Mouse (Mus musculus): ENCODE results near the gene Cd3eap.
A peak's percentile ranks its signal among the peaks of the same experiment; 100 is the strongest.

Cd3eap gene

DNA sequence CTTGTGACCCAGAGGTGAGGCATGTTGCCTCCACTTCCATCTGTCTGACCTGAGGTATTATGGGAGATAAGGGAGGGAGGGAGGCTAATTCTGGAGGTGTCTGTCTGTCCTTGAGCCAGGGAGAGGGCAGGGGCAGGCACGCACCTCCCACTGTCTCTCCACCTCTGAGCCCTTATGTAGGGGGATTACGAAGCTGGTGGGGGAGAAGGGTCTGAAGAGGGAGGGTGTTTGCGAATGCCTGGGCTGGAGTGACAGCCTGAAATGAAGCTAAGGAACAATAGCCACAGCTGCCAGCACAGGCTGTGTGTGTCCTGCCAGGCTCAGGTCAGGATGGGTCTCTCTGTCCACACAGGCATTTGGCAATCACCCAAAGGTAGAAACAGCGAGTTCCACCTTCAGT lies 3.0 kb upstream of the Cd3eap start:
- no peak for DNase-seq (ENCODE audit: extremely low spot score, low spot score)

DNA sequence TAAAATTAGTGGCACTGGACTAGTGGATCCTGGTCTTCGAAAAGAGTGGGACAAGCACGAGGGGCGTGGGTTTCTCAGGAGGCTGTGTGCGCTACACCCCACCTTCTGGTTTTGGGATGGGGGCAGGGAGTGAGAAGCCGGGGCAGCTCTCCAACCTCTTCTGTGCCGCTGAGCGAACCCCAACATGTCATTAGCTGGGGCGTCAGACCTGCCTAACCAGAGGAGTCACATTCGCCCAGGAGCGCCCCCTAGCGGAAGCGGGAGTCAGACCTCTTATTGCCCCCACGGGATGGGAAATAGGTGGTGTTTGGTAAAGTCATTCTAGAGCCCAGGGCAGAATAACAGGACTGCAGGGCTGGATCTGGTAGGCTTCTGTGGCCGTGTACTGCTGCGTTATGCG lies 2.4 kb upstream of the Cd3eap start:
- peak; percentile 74 for DNase-seq (ENCODE audit: extremely low spot score, low spot score)

DNA sequence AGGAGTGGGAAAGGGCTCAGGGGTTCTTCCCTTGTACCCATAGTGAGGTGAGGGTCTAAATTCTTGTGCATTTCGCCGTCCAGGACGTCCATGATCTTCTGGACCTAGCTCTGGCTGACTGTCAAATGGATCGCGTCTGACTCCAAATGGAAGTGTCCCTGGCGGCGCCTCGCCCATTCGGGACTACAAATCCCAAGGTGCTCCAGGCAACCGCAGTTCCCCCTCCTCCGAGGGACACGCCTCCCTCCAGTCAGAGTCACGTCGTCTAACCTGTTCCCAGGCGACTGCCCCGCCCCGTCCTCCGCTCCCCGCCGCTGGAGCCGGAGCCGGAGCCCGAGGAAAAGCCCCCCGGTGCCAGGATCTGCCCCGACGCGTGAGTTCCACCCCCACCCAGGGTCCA lies 1.7 kb upstream of the Cd3eap start:
- DNase-seq (ENCODE audit: extremely low spot score, low spot score) = peak; percentile 86

DNA sequence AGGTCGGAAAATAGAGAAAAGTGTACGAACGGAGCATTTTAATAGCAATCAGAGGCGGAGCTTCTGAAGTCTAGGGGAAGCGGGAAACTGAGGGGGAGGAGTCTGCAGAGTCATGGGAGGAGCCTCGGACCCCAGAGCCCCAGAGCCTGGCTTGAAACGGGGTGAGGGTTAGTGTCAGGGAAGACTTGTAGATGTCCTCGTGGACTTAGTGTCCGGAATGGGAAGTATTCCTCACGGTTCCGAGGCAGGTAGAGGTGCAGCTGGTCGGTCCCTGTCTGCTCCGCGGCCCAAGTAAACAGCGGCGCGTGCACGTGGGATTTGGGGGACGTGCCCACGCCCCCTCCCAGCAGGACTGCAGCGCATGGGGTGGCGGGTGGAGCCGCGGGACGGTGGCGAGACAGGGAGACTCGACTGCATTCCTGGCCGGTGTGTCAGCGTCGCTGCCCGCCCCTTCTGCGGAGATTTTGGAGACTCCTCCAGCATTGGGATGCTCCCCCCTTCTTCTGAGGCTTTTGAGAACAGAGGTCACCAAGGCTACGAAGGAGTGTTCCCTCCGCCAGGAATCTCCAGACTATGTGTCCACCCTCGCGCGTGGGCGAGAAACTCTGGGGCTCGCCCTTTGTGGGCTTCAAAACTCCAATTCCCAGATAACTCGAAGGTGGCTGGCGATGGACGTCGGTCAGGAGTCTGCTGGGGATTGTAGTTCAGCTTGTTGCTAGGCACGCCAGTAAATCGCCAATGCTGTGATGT lies 784 bp upstream of the Cd3eap start:
- DNase-seq (ENCODE audit: extremely low spot score, low spot score) = no peak

DNA sequence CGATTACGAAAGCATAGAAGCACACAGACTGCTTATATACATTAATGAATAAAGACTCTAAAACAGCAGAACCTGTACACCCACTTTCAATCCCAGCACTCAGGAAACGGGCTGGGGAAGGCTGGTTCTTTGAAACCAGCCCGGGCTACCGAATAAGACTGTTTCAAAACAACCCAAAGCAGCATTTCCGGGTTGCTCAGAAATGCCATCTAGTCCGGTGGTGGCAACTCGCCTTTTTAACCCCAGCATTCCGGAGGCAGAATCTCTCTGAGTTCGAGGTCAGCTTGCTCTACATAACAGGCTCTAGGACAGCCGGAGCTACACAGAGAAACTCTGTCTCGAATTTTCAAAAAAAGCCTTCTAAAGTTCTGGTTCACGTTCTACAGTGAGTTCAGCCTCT lies 649 bp downstream of the Cd3eap start:
- DNase-seq (ENCODE audit: extremely low spot score, low spot score) = no peak

DNA sequence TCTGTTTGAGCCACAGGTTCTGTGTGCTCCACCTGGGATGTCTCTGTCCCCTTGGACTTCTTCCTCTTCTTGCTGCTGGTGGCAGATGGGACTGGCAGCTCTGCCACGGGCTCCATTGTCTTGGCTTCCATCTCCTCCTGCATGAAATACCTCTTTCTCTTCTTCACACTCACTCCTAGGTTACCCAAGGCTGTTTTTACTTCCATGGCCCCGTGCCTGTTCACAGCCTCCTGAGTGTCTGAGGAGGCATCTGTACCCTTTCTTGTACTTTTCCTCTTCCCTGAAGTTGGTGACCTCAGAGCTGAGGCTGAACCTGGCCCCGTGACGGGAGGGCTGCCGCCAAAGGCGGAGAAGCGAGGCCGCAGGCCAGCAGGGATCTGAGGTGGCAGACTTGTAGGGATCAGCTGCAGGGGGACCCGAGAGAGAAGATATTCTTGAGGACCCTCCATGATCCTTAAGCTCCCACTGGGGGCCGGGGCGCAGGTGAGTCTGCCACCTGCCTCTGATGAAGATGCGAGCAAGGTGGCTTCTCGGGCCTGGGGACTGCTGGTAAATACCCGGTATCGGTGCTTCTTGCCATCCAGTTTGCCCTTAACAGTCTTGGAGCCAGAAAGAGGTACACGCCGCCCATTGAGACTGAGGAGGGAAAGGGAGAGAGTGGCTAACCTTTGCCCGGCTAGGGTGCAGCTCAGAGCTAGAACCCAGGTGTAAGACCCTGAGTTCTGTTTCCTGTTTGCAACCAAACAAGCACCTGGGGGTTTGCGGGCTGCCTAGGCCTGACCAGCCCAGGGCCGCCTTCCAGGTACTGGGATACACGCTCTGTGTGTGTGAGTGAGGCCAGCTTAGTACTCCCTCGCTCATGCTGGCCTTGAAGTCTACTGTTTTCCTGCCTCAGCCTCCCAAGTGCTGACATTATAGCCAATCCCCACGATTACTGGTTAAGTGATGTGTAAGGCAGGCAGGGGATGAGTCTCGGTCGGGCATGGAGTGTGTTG lies 1.6 kb downstream of the Cd3eap start:
- DNase-seq (ENCODE audit: extremely low spot score, low spot score) = no peak

DNA sequence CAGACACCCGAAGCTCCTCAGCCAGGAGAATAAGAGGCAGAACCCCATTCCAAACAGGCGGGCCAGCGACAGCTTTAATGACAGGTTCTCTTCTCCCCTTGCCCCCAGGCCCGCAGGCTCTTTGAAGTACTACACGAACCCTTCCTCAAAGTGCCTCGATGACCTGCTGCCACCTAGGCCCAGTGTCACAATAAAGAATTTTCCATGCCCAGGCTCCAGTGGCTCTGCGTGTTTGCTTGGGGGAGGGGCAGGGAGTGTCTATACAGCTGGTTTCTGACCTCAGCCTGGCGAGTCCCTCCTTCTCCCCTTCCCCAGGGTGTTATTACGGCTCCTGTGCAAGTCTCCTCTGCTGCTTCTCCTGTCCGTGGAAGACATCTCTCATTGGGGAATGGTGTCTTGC lies 3.0 kb downstream of the Cd3eap start:
- DNase-seq (ENCODE audit: extremely low spot score, low spot score) = no peak

DNA sequence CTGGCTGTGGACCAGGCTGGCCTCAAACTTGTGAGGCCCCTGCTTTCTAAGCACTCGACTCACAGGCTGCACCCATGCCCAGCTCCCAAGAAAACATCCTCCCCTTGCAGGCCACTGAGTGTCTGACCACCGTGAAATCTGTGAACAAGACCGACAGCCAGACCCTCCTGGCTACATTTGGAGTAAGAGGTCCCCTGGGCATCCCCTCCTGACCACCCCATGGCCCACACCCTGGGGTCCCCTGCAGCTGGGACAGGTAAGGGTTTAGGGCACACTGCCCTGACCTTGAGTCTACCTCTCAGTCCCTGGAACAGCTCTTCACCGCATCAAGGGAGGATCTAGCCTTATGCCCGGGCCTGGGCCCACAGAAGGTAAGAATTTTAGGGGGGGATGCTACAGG lies 4.3 kb downstream of the Cd3eap start:
- DNase-seq (ENCODE audit: extremely low spot score, low spot score) = no peak

DNA sequence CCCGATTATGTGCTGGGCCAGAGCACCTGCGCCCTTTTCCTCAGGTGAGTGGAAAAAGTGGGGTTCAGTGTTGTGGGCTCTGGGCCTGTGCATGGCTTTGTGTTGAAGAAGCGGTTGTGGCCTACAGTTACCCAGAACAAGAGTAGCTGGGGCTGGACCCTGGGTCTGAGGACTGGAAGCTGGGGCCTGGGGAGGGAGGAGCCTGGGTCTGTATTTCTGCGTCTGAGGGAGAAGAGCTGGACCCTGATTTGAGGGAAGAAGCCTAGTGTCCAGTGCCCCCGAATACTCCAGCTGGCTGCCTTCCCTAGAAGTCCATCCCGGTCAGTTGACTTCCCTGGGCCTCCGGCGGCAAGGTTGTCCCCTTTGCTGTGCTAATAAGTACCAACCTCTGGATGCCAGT lies 9.1 kb downstream of the Cd3eap start:
- DNase-seq (ENCODE audit: extremely low spot score, low spot score) = no peak

DNA sequence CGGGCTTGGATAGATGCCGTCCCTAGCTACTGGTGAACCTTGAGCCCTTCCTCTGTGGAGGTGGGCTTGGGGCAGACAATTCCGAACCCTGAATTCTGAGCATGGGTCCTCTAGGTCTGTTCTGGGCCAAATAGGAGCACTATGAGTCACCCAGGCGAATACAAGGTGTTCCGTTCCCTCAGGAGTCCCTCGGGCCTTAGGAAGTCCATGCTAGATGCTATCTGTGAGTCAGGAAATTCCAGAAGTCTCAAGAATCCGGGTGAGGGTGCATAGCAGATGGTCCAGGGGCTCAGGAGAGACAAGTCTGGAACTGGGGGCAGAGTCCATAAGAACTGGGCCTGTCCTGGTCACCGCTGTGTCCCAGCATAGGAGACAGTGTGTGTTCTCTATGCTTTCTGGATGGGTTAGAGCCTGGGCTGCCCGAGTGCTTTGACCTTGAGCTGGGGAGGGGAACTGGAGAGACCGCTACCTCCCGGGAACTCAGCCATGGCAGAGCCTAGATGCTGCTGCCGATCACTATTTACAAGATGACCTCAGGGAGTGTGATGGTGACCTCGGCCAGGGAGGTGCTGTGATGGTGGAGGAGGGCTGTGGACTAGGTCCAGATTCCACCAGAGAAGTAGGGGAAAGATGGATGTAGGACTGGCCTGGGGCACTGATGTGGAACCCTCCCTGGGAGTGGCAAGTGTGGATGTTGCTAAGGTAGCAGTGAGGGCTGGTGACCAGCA lies 9.9 kb downstream of the Cd3eap start:
- no peak for DNase-seq (ENCODE audit: extremely low spot score, low spot score)

DNA sequence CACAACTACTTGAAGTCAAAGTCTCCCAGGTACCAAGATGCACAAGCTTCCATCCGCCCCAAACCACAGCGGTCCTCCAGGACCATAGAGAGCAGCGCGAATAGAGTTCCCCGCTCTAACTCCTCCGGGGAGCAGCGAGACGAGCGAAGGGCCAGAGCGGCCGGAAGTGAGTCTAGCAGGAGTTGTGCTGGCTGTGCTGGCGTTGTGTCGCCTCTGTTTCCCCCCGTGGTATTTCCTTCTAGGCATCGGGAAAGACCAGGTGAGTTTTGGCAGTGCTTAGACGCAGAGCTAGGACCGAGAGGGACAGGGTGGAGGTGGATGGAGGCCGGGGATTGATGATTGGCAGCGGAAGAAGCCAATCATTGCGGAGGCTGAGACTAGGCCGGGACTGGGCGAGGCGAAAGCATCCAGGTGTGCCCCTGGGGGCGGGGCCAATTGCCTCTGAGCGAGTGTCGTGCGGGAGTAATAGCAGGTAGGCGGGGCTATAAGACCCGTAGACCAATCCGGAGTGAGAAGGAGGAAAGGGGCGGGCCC lies 14.3 kb downstream of the Cd3eap start:
- peak; percentile 95 for DNase-seq (ENCODE audit: extremely low spot score, low spot score)

DNA sequence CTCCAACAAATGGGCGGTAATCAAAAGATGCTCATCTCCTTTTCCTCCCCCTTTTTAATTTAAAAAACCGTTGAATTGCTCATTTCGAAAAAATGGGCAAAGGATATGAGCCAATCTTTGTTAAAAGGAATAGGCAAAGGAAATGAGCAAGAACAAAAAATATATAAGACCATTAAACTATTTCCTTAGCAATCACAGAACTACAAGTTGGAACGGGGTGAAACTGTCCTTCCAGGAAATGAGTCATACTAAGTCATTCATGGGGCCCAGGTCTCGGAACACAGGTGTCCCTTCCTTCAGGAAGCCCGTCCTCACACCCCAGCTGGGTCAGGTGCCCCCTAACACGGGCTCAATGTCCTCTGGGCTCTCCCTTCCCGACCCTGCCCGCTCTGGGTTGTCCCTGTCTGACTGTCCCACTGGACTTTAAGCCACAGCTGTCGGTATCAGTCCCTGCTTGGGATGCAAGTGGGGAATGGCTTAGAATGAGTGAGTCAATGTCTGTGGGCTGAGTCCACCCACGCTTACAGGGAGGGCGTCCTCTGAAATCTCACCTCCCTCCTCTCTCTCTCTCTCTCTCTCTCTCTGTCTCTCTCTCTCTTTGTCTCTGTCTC lies 14.9 kb downstream of the Cd3eap start, which contains the start of gene Ercc1:
Ercc1 (plus strand) TSS at position 542 of the 611 bp plus-strand sequence.
- DNase-seq (ENCODE audit: extremely low spot score, low spot score) = no peak

DNA sequence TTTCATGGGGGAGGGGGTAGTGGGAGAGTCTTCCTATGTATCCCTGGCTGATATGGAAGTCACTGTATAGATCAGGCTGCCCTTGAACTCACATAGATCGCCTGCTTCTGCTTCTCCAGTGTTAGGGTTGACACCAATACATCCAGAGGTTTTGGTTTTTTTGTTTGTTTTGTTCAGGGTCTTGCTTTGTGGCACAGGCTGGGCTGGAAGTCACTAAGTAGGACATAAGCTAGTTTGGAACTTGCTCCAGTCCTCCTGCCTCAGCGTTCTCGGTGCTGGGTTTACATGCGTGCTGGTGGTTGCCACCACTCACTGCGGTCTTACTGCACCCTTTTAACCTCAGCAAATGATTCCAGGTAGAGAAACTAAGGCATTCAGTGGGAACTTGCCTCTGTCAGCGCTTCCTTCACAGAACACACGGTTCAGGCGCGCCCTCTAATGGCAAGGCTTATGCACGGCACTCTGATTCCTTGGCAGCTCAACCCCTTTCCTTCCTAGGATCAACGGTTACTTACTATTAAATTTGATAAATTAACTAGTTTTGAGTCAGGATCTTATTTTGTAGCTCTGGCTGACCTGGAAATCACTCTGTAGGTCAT lies 16.0 kb downstream of the Cd3eap start:
- DNase-seq (ENCODE audit: extremely low spot score, low spot score) = peak; percentile 72

DNA sequence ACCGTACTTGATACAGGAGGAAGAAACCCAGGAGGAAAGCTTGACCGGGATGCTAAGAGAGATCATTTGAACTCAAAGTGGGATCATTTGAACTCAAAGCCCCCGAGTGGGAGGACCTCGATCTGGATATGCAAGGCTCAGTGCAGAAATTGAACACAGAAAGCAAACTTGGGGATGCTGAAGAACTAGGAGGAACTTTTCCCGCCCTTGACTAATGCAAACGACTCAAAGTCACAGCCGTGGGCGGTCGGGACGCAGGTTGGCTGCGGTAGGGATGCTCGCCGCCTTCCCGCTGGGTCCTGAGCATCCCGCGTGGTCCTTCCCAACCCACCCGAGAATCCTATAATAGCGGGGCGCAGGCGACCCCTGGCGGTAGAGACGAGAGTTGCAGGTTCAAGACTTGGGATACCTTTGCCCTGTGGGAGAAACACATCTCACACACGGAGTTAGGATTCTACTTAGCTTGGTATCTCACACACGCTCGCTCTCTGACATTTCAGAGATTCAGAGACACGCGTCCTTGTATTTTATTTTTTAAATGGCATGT lies 16.7 kb downstream of the Cd3eap start:
- DNase-seq (ENCODE audit: extremely low spot score, low spot score) = peak; percentile 93

DNA sequence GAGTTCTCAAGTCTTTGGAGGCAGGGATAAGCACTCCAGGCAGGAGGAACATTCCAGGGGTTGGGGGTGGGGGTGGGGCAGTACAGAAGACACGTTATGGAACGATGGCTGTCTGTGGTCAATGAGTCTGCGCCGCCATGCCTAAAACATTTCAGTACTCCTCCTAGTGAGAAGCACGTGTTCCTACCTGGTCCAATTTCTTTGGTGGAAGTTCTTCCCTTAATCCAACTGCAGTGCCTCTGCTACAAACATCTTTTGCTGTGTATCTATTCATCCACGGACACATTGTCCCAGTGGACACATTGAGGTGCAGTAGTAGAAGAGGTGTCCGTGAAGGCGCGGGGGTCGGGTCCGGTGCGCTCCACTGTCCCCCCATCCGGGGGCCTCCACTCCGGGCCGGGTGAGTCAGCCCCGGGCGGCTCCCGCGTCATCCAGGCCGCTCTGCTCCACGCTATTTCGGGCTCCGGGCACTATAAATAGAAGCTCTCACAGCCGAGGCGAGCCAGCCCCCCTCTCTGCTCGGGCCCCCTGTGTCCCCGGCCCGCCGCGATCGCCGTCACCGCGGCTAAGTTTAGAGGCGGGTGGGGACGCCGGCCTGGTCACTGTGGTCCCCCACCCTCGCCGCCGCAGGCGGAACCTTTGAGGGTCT lies 17.4 kb downstream of the Cd3eap start:
- DNase-seq (ENCODE audit: extremely low spot score, low spot score) = peak; percentile 58

DNA sequence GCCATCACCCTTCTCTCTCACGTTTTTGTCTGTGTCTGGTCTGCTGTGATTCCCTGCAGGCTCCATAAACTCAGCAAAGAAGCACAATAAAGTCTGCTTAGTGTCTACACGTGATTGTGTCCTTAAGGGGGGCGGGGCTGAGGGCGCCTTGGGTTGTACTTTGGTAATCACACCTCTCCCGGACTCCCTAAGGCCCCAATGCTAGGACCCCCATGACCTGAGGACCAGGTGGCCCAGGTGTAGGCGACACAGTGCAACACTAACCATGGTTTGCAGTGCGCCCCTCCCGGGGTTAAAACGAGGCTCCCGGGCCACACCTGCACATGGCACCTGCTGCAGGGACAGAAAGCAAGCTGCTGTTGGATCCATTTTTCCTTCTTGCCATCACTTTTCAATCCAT lies 18.0 kb downstream of the Cd3eap start:
- no peak for DNase-seq (ENCODE audit: extremely low spot score, low spot score)

DNA sequence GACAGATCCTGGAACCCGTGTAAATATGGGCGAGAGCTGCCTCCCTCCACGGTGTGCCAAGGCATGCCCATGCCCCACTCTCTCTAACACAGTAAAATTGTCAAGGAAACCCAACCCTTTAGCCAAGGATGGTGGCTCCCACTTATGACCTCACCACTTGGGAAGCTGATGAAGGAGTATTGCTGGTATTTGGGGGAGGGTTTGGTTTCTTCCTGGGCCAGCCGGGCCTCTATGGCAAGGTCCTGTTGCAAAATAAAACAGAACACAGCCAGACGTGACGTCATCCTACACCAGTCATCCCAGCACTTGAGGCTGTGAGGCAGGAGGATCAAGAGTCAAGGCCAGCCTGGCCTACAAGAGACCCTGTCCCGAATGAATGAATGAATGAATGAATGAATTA lies 20.7 kb downstream of the Cd3eap start:
- DNase-seq (ENCODE audit: extremely low spot score, low spot score) = no peak

DNA sequence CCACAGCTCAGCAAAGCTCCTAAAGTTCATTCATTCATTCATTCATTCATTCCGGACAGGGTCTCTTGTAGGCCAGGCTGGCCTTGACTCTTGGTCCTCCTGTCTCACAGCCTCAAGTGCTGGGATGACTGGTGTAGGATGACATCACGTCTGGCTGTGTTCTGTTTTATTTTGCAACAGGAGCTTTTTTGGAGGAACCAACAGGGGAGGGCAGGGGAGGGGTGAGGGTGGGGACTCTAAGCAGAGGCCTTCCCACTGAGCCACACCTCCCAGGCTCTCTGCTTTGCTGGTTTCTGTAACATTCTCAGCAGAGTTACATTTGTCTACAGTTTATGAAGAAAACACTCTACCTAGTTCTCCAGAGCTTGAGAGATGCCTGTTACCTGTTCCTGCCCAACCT lies 21.2 kb downstream of the Cd3eap start:
- no peak for DNase-seq (ENCODE audit: extremely low spot score, low spot score)

DNA sequence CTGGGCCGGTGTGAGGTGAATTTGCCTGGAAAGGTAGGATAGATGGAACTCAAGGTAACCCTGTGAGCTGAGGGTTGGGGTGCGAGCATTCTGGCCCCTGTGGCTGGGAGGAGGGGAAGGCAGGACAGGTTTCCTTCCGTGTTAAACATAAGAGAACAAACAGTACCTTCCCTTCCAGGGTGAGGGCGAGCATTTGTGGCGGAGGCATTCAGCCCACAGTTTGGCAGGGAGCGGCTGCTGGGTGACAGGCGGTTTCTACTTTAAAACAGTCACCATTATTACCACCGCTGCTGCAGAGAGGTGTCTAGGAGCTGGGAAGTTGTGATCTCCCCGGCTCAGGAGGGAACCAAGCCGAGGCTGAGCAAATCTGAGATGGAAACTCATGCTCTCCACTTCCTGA lies 22.2 kb downstream of the Cd3eap start:
- DNase-seq (ENCODE audit: extremely low spot score, low spot score) = no peak

DNA sequence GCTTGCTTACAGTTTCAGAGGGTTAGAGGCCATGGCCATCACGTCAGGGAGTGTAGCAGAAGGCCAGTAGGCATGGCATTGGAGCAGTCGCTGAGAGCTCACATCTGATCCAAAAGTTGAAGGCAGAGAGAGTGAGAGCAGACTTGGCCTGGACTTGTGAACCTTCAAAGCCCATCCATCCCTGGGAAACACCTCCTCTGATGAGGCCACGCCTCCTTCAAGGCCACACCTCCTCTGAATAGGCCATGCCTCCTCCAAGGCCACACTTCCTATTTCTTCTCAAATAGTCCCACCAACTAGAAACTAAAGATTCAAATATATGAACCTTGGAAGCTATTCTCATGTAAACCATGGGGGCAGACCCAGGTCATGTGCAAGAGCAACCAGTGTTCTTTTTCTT lies 23.7 kb downstream of the Cd3eap start:
- DNase-seq (ENCODE audit: extremely low spot score, low spot score) = no peak
